Mouse (Mus musculus) intestine, postnatal 0 days (tissue): ENCODE measurements around the gene Phb2. TPM values are rescaled to one million over a fixed set of nuclear protein-coding genes. Genes with fewer than 3 reads are reported as not detected.

Experiments
- ATAC-seq: fragments of 200-750 bp; cut with Nextera tagmentation; 2 replicates; pipeline ENCODE4 v1.8.0; 2017; ENCODE audit warnings: mild to moderate bottlenecking, moderate TSS enrichment, moderate library complexity
- H3K27ac ChIP-seq: fragments of 300-500 bp; sonication (generic); 2 replicates; pipeline ENCODE4 v1.5.1; 2014; ENCODE audit warnings: mild to moderate bottlenecking, low read depth, low read length, moderate library complexity
- H3K27me3 ChIP-seq: fragments of 300-500 bp; sonication (generic); replicated peaks from 2 replicates; pipeline ENCODE4 v1.6.1; 2014; ENCODE audit warnings: low read length, mixed read lengths; ENCODE audit not compliant: control insufficient read depth, insufficient read depth
- H3K36me3 ChIP-seq: fragments of 300-500 bp; sonication (generic); 2 replicates; pipeline ENCODE4 v1.6.1; 2014; ENCODE audit warnings: mild to moderate bottlenecking, moderate library complexity; ENCODE audit not compliant: control insufficient read depth, insufficient read depth
- H3K4me1 ChIP-seq: fragments of 300-500 bp; sonication (generic); replicated peaks from 2 replicates; pipeline ENCODE4 v1.6.1; 2014; ENCODE audit warnings: antibody characterized with exemption, low read length, mixed read lengths; ENCODE audit not compliant: control insufficient read depth, insufficient read depth
- H3K4me2 ChIP-seq: fragments of 300-500 bp; sonication (generic); replicated peaks from 2 replicates; pipeline ENCODE4 v1.6.1; 2014; ENCODE audit warnings: low read depth, mild to moderate bottlenecking, moderate library complexity
- H3K4me3 ChIP-seq: fragments of 300-500 bp; sonication (generic); 2 replicates; pipeline ENCODE4 v1.5.1; 2014; ENCODE audit warnings: low read depth, low read length
- H3K9ac ChIP-seq: fragments of 300-500 bp; sonication (generic); 2 replicates; pipeline ENCODE4 v1.6.1; 2014; ENCODE audit warnings: mild to moderate bottlenecking, low read depth, low read length
- H3K9me3 ChIP-seq: fragments of 300-500 bp; sonication (generic); 2 replicates; pipeline ENCODE4 v1.6.1; 2016; ENCODE audit warnings: mixed run types; ENCODE audit not compliant: control insufficient read depth
- CTCF ChIP-seq: sonication (generic); IDR thresholded peaks from 2 replicates; pipeline ENCODE4 v1.5.1; 2016; ENCODE audit warnings: low read depth, mild to moderate bottlenecking, control low read depth, antibody characterized with exemption, moderate library complexity
- WGBS: fragments of 180-500 bp; shearing (Covaris S2); extraction: QIAGEN DNeasy Blood & Tissue Kit; methylation state at CpG from one replicate; pipeline ENCODE4 v1.1.7; 2014; 5-methylcytosine and 5-hydroxymethylcytosine counted together
- polyA plus RNA-seq: library from polyadenylated mRNA; unstranded; fragments of >200 nt; fragmentation: Nextera tagmentation; extraction: Ambion mirVana; gene quantifications from 2 replicates; pipeline ENCODE4 v1.2.1, GENCODE M21; 2015

Phb2 gene
- polyA plus RNA-seq, 1 experiment from 2014 or later = 255 TPM

- no peak for ATAC-seq
- Histone ChIP-seq H3K9me3 (no peaks in the 10 kb centered on the region), H3K4me1 (0 out of 2 replicates have a peak, but pooled peaks cover 9% of the 10 kb centered on the region), H3K36me3 (peaks cover 19% of the 10 kb centered on the region), H3K4me2 (peak overlapping the region; percentile 86), H3K9ac (0 out of 2 replicates have a peak overlapping the region, but pooled peaks have one; percentile 68), H3K27ac (peak overlapping the region; percentile 96; the same call in 1 of the 2 replicates), H3K27me3 (no peaks in the 10 kb centered on the region), H3K4me3 (peak overlapping the region; percentile 49)
- TF ChIP-seq CTCF = no peak
- WGBS = 65% methylated on average over 3 of the region's 3 CpGs
Observed at GRCm38 (mm10) chr6:124741842-124742241, 29.7 kb downstream of the Phb2 start.

- H3K9me3 ChIP-seq = no peaks in the 10 kb centered on the region
- TF ChIP-seq CTCF = no peak
- H3K4me1 ChIP-seq = 0 out of 2 replicates have a peak, but pooled peaks cover 9% of the 10 kb centered on the region
- no peak for ATAC-seq
- no peak overlapping the region for H3K9ac ChIP-seq
- no peaks in the 10 kb centered on the region for H3K27me3 ChIP-seq
- H3K4me2 ChIP-seq = no peak overlapping the region
- H3K4me3 ChIP-seq = no peak overlapping the region
- no peak overlapping the region; the same call in 1 of the 2 replicates for H3K27ac ChIP-seq
- WGBS = 92% methylated on average over 15 of the region's 15 CpGs
- H3K36me3 ChIP-seq = peaks cover 29% of the 10 kb centered on the region
Observed at GRCm38 (mm10) chr6:124742839-124743514, 30.8 kb downstream of the Phb2 start.

GRCm38 (mm10) chr6:124743647-124744046, 31.5 kb downstream of the Phb2 start:
- no peak overlapping the region for H3K9ac ChIP-seq
- TF ChIP-seq CTCF = no peak
- 88% methylated on average over 8 of the region's 8 CpGs for WGBS
- ATAC-seq = no peak
- H3K4me3 ChIP-seq = no peak overlapping the region
- H3K4me2 ChIP-seq = no peak overlapping the region
- H3K4me1 ChIP-seq = 0 out of 2 replicates have a peak, but pooled peaks cover 9% of the 10 kb centered on the region
- no peaks in the 10 kb centered on the region for H3K27me3 ChIP-seq
- H3K36me3 ChIP-seq = peaks cover 35% of the 10 kb centered on the region
- H3K27ac ChIP-seq = no peak overlapping the region
- H3K9me3 ChIP-seq = no peaks in the 10 kb centered on the region

- TF ChIP-seq CTCF = no peak
- H3K36me3 ChIP-seq = peaks cover 45% of the 10 kb centered on the region
- H3K27ac ChIP-seq = no peak overlapping the region
- H3K4me1 ChIP-seq = 0 out of 2 replicates have a peak, but pooled peaks cover 5% of the 10 kb centered on the region
- H3K27me3 ChIP-seq = no peaks in the 10 kb centered on the region
- H3K9me3 ChIP-seq = no peaks in the 10 kb centered on the region
- peak overlapping the region; percentile 55; the same call in 1 of the 2 replicates for H3K4me3 ChIP-seq
- WGBS = 70% methylated on average over 26 of the region's 26 CpGs
- peak overlapping the region; percentile 98 for H3K4me2 ChIP-seq
- no peak for ATAC-seq
- 0 out of 2 replicates have a peak overlapping the region, but pooled peaks have one; percentile 82 for H3K9ac ChIP-seq
Observed at GRCm38 (mm10) chr6:124744755-124745321, 32.7 kb downstream of the Phb2 start.

GRCm38 (mm10) chr6:124745490-124746295, 33.6 kb downstream of the Phb2 start:
- Histone ChIP-seq H3K27me3 (no peaks in the 10 kb centered on the region), H3K9me3 (no peaks in the 10 kb centered on the region), H3K4me1 (0 out of 2 replicates have a peak, but pooled peaks cover 4% of the 10 kb centered on the region), H3K4me2 (peak overlapping the region; percentile 98), H3K9ac (peak overlapping the region; percentile 82), H3K27ac (peak overlapping the region; percentile 93), H3K36me3 (peaks cover 45% of the 10 kb centered on the region), H3K4me3 (peak overlapping the region; percentile 55)
- peak; percentile 82 for ATAC-seq
- TF ChIP-seq CTCF = peak; percentile 92
- WGBS = under 1% methylated on average over 81 of the region's 85 CpGs

GRCm38 (mm10) chr6:124746296-124746605, 34.1 kb downstream of the Phb2 start:
- Histone ChIP-seq H3K4me3 (peak overlapping the region; percentile 55), H3K9ac (peak overlapping the region; percentile 82), H3K27ac (peak overlapping the region; percentile 93; the same call in 1 of the 2 replicates), H3K4me1 (0 out of 2 replicates have a peak, but pooled peaks cover 4% of the 10 kb centered on the region), H3K9me3 (no peaks in the 10 kb centered on the region), H3K27me3 (no peaks in the 10 kb centered on the region), H3K4me2 (peak overlapping the region; percentile 98), H3K36me3 (peaks cover 45% of the 10 kb centered on the region)
- 20% methylated on average over 8 of the region's 8 CpGs for WGBS
- no peak for ATAC-seq
- TF ChIP-seq CTCF = no peak
